Mouse (Mus musculus) liver, postnatal 0 days (tissue): ENCODE results near the gene Slc6a2.

Experiments
- CTCF ChIP-seq: sonication (generic); IDR thresholded peaks from 2 replicates; pipeline ENCODE4 v1.5.1; 2016; ENCODE audit warnings: antibody characterized with exemption, low read depth
- EP300 ChIP-seq: IDR thresholded peaks from 2 replicates; pipeline ENCODE4 v1.6.1; 2016; ENCODE audit warnings: antibody characterized with exemption, low read depth, mild to moderate bottlenecking

GRCm38 (mm10) chr8:92996840-92997239 is 37.0 kb downstream of the Slc6a2 start:
- TF ChIP-seq CTCF (peak; percentile 62), EP300 (no peak)
